In genomic region chrX:7604004-7604403, GRCm38 (mm10) we compare ENCODE assay signal across 11 mouse cellular contexts. TPM values are rescaled to one million over a fixed set of nuclear protein-coding genes. Genes with fewer than 3 reads are reported as not detected.
DNase-seq lines count a peak whose midpoint lies in the region; ATAC-seq and TF ChIP-seq lines count a peak whose summit lies in the region.
"Had no signal": no experiment of that assay in that cellular context is flagged by ENCODE, and none has a peak within 500 bp of the region (broad histone marks: within the 10 kb centered on the region; RNA-seq: fewer than 3 reads in every experiment).

No protein-coding gene starts in this region.

- no peak overlapping the region for H3K9ac ChIP-seq in forebrain, embryonic 11.5 days (ENCODE audit: low read length)
- H3K9ac ChIP-seq in forebrain, embryonic 14.5 days (ENCODE audit: low read length): no peak overlapping the region
- H3K9ac ChIP-seq in lung, embryonic 14.5 days: no peak overlapping the region
- no peak overlapping the region for H3K9ac ChIP-seq in intestine, embryonic 16.5 days (ENCODE audit: low read depth, low read length)

- WGBS in forebrain, embryonic 11.5 days: 95% methylated on average over 7 of the region's 7 CpGs
- 94% methylated on average over 7 of the region's 7 CpGs for WGBS in forebrain, embryonic 14.5 days
- 81% methylated on average over 7 of the region's 7 CpGs for WGBS in lung, embryonic 14.5 days
- WGBS in intestine, embryonic 16.5 days: 90% methylated on average over 7 of the region's 7 CpGs
- 78% methylated on average over 7 of the region's 7 CpGs for WGBS in lung, adult 2 months

- no peaks in the 10 kb centered on the region for H3K4me1 ChIP-seq in forebrain, embryonic 11.5 days (replicated peaks; ENCODE audit: control insufficient read depth, insufficient read depth, low read length)
- no peaks in the 10 kb centered on the region for H3K4me1 ChIP-seq in forebrain, embryonic 14.5 days (ENCODE audit: control insufficient read depth, insufficient read depth, low read length)
- no peaks in the 10 kb centered on the region for H3K4me1 ChIP-seq in lung, embryonic 14.5 days (ENCODE audit: insufficient read depth)
- H3K4me1 ChIP-seq in intestine, embryonic 16.5 days (ENCODE audit: control insufficient read depth, insufficient read depth, low read length): no peaks in the 10 kb centered on the region
- H3K4me1 ChIP-seq in lung, adult 2 months (ENCODE audit: control insufficient read depth, insufficient read depth, low read length): no peaks in the 10 kb centered on the region

- no peak for ATAC-seq in forebrain, embryonic 11.5 days (replicated peaks; ENCODE audit: low FRiP score)
- ATAC-seq in forebrain, embryonic 14.5 days: no peak
- ATAC-seq in lung, embryonic 14.5 days (ENCODE audit: insufficient read depth): no peak
- 0 out of 2 replicates have a peak, but pooled peaks have one; percentile 10 for ATAC-seq in intestine, embryonic 16.5 days

- no peak overlapping the region for H3ac ChIP-seq in myocyte (ENCODE audit: control insufficient read depth, insufficient read length)

- H3K4me2 ChIP-seq in forebrain, embryonic 11.5 days (ENCODE audit: low read depth, low read length, severe bottlenecking): peak overlapping the region; percentile 48; the same call in 1 of the 2 replicates
- H3K4me2 ChIP-seq in forebrain, embryonic 14.5 days (ENCODE audit: low read length): no peak overlapping the region
- H3K4me2 ChIP-seq in lung, embryonic 14.5 days: peak overlapping the region; percentile 62
- no peak overlapping the region for H3K4me2 ChIP-seq in intestine, embryonic 16.5 days (ENCODE audit: low read depth, low read length)
- peak overlapping the region; percentile 76 for H3K4me2 ChIP-seq in myocyte (ENCODE audit: low read depth)

- no peaks in the 10 kb centered on the region for H3K9me3 ChIP-seq in forebrain, embryonic 11.5 days (ENCODE audit: control insufficient read depth, low read length)
- H3K9me3 ChIP-seq in forebrain, embryonic 14.5 days (replicated peaks; ENCODE audit: control insufficient read depth, low read length): no peaks in the 10 kb centered on the region
- no peaks in the 10 kb centered on the region for H3K9me3 ChIP-seq in lung, embryonic 14.5 days (ENCODE audit: low read depth, low read length)
- no peaks in the 10 kb centered on the region for H3K9me3 ChIP-seq in intestine, embryonic 16.5 days (ENCODE audit: control insufficient read depth, low read length)

- no peaks in the 10 kb centered on the region for H3K27me3 ChIP-seq in forebrain, embryonic 11.5 days (ENCODE audit: control insufficient read depth, insufficient read depth, low read length)
- no peaks in the 10 kb centered on the region for H3K27me3 ChIP-seq in forebrain, embryonic 14.5 days (replicated peaks; ENCODE audit: control insufficient read depth, insufficient read depth, low read length)
- H3K27me3 ChIP-seq in lung, embryonic 14.5 days (ENCODE audit: insufficient read depth, low read length): no peaks in the 10 kb centered on the region
- H3K27me3 ChIP-seq in intestine, embryonic 16.5 days (replicated peaks; ENCODE audit: control insufficient read depth, insufficient read depth, low read length): no peaks in the 10 kb centered on the region
- H3K27me3 ChIP-seq in myocyte (ENCODE audit: control insufficient read depth, insufficient read depth, insufficient read length): no peaks in the 10 kb centered on the region

- peaks cover 3% of the 10 kb centered on the region for H3K79me2 ChIP-seq in myocyte (ENCODE audit: control insufficient read depth, insufficient read depth)

- no peak for TF ChIP-seq CTCF in lung, embryonic 14.5 days (IDR thresholded peaks at IDR 0.05; ENCODE audit: low read depth)
- no peak for TF ChIP-seq CTCF in lung, adult 2 months (IDR thresholded peaks at IDR 0.05; ENCODE audit: insufficient read depth, low read length)

- H3K4me3 ChIP-seq in forebrain, embryonic 11.5 days (ENCODE audit: low read depth, low read length): no peak overlapping the region
- H3K4me3 ChIP-seq in forebrain, embryonic 14.5 days (ENCODE audit: low read depth, low read length): no peak overlapping the region
- no peak overlapping the region for H3K4me3 ChIP-seq in lung, embryonic 14.5 days (ENCODE audit: low read depth, low read length)
- no peak overlapping the region for H3K4me3 ChIP-seq in intestine, embryonic 16.5 days (ENCODE audit: low read length)
- peak overlapping the region; percentile 33 for H3K4me3 ChIP-seq in myocyte
- H3K4me3 ChIP-seq in lung, adult 2 months (replicated peaks; ENCODE audit: extremely low read depth, low read depth, low read length): no peak overlapping the region

- no peak for TF ChIP-seq POLR2A in myocyte (IDR thresholded peaks at IDR 0.05; ENCODE audit: insufficient read length, low read depth)
- no peak for TF ChIP-seq POLR2A in lung, adult 2 months (IDR thresholded peaks at IDR 0.05; ENCODE audit: borderline replicate concordance, extremely low read depth, low read depth, low read length)

- DNase-seq in forebrain, embryonic 11.5 days (ENCODE audit: low spot score): no peak
- DNase-seq in forebrain, embryonic 14.5 days (ENCODE audit: low spot score): no peak
- DNase-seq in lung, embryonic 14.5 days: no peak
- no peak for DNase-seq in lung, postnatal 25 days (ENCODE audit: low spot score)
- no peak for DNase-seq in lung, adult 2 months
- DNase-seq in embryo, embryonic 9.5 days (ENCODE audit: extremely low spot score): no peak
- DNase-seq: cerebellum, adult 11-12 months; kidney, adult 18-20 months had no signal

- no peak overlapping the region for H3K27ac ChIP-seq in forebrain, embryonic 11.5 days (ENCODE audit: low read depth, low read length)
- no peak overlapping the region for H3K27ac ChIP-seq in forebrain, embryonic 14.5 days (ENCODE audit: low read depth, low read length)
- H3K27ac ChIP-seq in lung, embryonic 14.5 days (ENCODE audit: low read depth): no peak overlapping the region
- no peak overlapping the region for H3K27ac ChIP-seq in intestine, embryonic 16.5 days (ENCODE audit: low read length)

- no peaks in the 10 kb centered on the region; the same call in 1 of the 2 replicates for H3K36me3 ChIP-seq in forebrain, embryonic 11.5 days (ENCODE audit: control insufficient read depth, insufficient read depth, low read length)
- H3K36me3 ChIP-seq in forebrain, embryonic 14.5 days (ENCODE audit: control insufficient read depth, insufficient read depth, low read length): peaks cover 3% of the 10 kb centered on the region; the same call in 1 of the 2 replicates
- peaks cover 8% of the 10 kb centered on the region; the same call in 1 of the 2 replicates for H3K36me3 ChIP-seq in lung, embryonic 14.5 days (ENCODE audit: insufficient read depth)
- H3K36me3 ChIP-seq in intestine, embryonic 16.5 days (ENCODE audit: control insufficient read depth, insufficient read depth, low read length): no peaks in the 10 kb centered on the region
- H3K36me3 ChIP-seq in myocyte (ENCODE audit: control insufficient read depth, insufficient read depth): no peaks in the 10 kb centered on the region

TF ChIP-seq in myocyte, 11 proteins besides CTCF, POLR2A, EP300 and RAD21 (continues in another document):
- no peak for TF ChIP-seq REST (IDR thresholded peaks at IDR 0.05; ENCODE audit: insufficient read depth, insufficient read length)
- no peak for TF ChIP-seq TCF12 (IDR thresholded peaks at IDR 0.05; ENCODE audit: insufficient read depth, poor library complexity, severe bottlenecking)

RNA-seq across cellular contexts. Expression of gene Ccdc22, which starts 1.3 kb away (rescaled TPM):
- 33.4 and 33.6 TPM in 2 replicates for polyA plus RNA-seq in forebrain, embryonic 11.5 days (2014; fragmentation: Nextera tagmentation; extraction: Ambion mirVana)
- polyA plus RNA-seq in forebrain, embryonic 14.5 days (2014; fragmentation: Nextera tagmentation; extraction: Ambion mirVana): 37.0 and 44.0 TPM in 2 replicates
- polyA plus RNA-seq in lung, embryonic 14.5 days (2014; fragmentation: Nextera tagmentation; extraction: Ambion mirVana): 26.4 and 28.6 TPM in 2 replicates
- polyA plus RNA-seq in intestine, embryonic 16.5 days (2015; fragmentation: Nextera tagmentation; extraction: Ambion mirVana): 36.1 and 38.4 TPM in 2 replicates
- 28.8 TPM for polyA plus RNA-seq in myocyte (2012; fragmentation: generic; extraction: Trizol)
- 14.5 and 15.6 TPM in 2 replicates for polyA plus RNA-seq in lung, adult 2 months (2012; rRNA removed)

RNA-seq across cellular contexts. Expression of gene Cacna1f, which starts 2.9 kb away (rescaled TPM):
- polyA plus RNA-seq in forebrain, embryonic 11.5 days (2014; fragmentation: Nextera tagmentation; extraction: Ambion mirVana): not detected in 2 replicates
- not detected in 2 replicates for polyA plus RNA-seq in forebrain, embryonic 14.5 days (2014; fragmentation: Nextera tagmentation; extraction: Ambion mirVana)
- 0.05 TPM in 1 of 2 replicates, not detected in the other for polyA plus RNA-seq in lung, embryonic 14.5 days (2014; fragmentation: Nextera tagmentation; extraction: Ambion mirVana)
- polyA plus RNA-seq in intestine, embryonic 16.5 days (2015; fragmentation: Nextera tagmentation; extraction: Ambion mirVana): 0.02 TPM in 1 of 2 replicates, not detected in the other
- not detected for polyA plus RNA-seq in myocyte (2012; fragmentation: generic; extraction: Trizol)
- polyA plus RNA-seq in lung, adult 2 months (2012; rRNA removed): 0.08 and 0.11 TPM in 2 replicates
- polyA plus RNA-seq: lung, embryonic 16.5 days had no signal

RNA-seq across cellular contexts. Expression of gene Ppp1r3f, which starts 29.9 kb away (rescaled TPM):
- 2.2 and 3.3 TPM in 2 replicates for polyA plus RNA-seq in forebrain, embryonic 11.5 days (2014; fragmentation: Nextera tagmentation; extraction: Ambion mirVana)
- polyA plus RNA-seq in forebrain, embryonic 14.5 days (2014; fragmentation: Nextera tagmentation; extraction: Ambion mirVana): 2.6 and 3.3 TPM in 2 replicates
- polyA plus RNA-seq in lung, embryonic 14.5 days (2014; fragmentation: Nextera tagmentation; extraction: Ambion mirVana): 1.4 and 1.5 TPM in 2 replicates
- 0.76 and 1.3 TPM in 2 replicates for polyA plus RNA-seq in intestine, embryonic 16.5 days (2015; fragmentation: Nextera tagmentation; extraction: Ambion mirVana)
- 3.1 TPM for polyA plus RNA-seq in myocyte (2012; fragmentation: generic; extraction: Trizol)
- 3.5 and 4.2 TPM in 2 replicates for polyA plus RNA-seq in lung, adult 2 months (2012; rRNA removed)

RNA-seq across cellular contexts. Expression of gene Foxp3, which starts 30.6 kb away (rescaled TPM):
- polyA plus RNA-seq in forebrain, embryonic 11.5 days (2014; fragmentation: Nextera tagmentation; extraction: Ambion mirVana): not detected in 2 replicates
- 0.09 TPM in 1 of 2 replicates, not detected in the other for polyA plus RNA-seq in forebrain, embryonic 14.5 days (2014; fragmentation: Nextera tagmentation; extraction: Ambion mirVana)
- polyA plus RNA-seq in lung, embryonic 14.5 days (2014; fragmentation: Nextera tagmentation; extraction: Ambion mirVana): 0.19 TPM in 1 of 2 replicates, not detected in the other
- polyA plus RNA-seq in intestine, embryonic 16.5 days (2015; fragmentation: Nextera tagmentation; extraction: Ambion mirVana): 0.23 TPM in 1 of 2 replicates, not detected in the other
- 0.06 TPM for polyA plus RNA-seq in myocyte (2012; fragmentation: generic; extraction: Trizol)
- polyA plus RNA-seq in lung, adult 2 months (2012; rRNA removed): 0.37 and 0.59 TPM in 2 replicates

RNA-seq across cellular contexts. Expression of gene Syp, which starts 34.3 kb away (rescaled TPM):
- 12.3 and 12.6 TPM in 2 replicates for polyA plus RNA-seq in forebrain, embryonic 11.5 days (2014; fragmentation: Nextera tagmentation; extraction: Ambion mirVana)
- polyA plus RNA-seq in forebrain, embryonic 14.5 days (2014; fragmentation: Nextera tagmentation; extraction: Ambion mirVana): 69.2 and 96.1 TPM in 2 replicates
- 0.88 and 0.97 TPM in 2 replicates for polyA plus RNA-seq in lung, embryonic 14.5 days (2014; fragmentation: Nextera tagmentation; extraction: Ambion mirVana)
- polyA plus RNA-seq in intestine, embryonic 16.5 days (2015; fragmentation: Nextera tagmentation; extraction: Ambion mirVana): 6.0 and 6.2 TPM in 2 replicates
- polyA plus RNA-seq in myocyte (2012; fragmentation: generic; extraction: Trizol): 0.54 TPM
- polyA plus RNA-seq in lung, adult 2 months (2012; rRNA removed): 3.7 and 5.8 TPM in 2 replicates

Comparison
In these comparisons a context has a peak if more than half of its experiments do, and no peak if none do; other contexts are left out.
1. H3K4me2 ChIP-seq: peak in forebrain, embryonic 11.5 days (single experiment), lung, embryonic 14.5 days (single experiment) and myocyte (single experiment); none in forebrain, embryonic 14.5 days (single experiment) and intestine, embryonic 16.5 days (single experiment).